Mouse (Mus musculus) ES-CJ7 (cell line): ENCODE data around the gene Sprr2a3.
A peak's percentile ranks its signal among the peaks of the same experiment; 100 is the strongest.
"Not testable (repeated sequence)": the region's sequence is repeated elsewhere in the genome, so short reads cannot be mapped to it uniquely, and the experiment has no call there.

Experiments
- DNase-seq: peaks from one replicate; pipeline ENCODE4 v3.0.0; 2011; ENCODE audit warnings: low read depth, low spot score

The Sprr2a3 gene

DNA sequence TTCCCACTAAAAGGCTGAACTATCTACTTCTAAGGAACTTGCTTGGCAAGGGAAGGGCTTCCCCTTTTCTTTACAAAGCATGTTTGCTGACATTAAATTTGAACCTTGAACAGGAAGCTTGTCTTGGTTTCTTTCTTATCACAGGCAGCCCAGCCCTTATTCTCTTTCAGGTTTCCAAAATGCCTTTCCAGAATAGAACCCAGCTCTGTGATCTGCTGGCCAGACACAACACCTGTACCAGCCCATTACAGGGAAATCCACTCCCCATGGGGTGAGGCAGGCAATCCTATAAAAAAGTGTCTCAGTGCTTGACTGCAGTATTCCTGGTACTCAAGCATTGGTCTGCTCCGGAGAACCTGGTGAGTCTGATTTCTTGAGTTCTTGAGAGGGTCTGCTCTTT is at the start of gene Sprr2a3:
Gene Sprr2a3 (plus strand): TSS at position 317 of the 400 bp plus-strand sequence.
- not testable (repeated sequence) for DNase-seq

DNA sequence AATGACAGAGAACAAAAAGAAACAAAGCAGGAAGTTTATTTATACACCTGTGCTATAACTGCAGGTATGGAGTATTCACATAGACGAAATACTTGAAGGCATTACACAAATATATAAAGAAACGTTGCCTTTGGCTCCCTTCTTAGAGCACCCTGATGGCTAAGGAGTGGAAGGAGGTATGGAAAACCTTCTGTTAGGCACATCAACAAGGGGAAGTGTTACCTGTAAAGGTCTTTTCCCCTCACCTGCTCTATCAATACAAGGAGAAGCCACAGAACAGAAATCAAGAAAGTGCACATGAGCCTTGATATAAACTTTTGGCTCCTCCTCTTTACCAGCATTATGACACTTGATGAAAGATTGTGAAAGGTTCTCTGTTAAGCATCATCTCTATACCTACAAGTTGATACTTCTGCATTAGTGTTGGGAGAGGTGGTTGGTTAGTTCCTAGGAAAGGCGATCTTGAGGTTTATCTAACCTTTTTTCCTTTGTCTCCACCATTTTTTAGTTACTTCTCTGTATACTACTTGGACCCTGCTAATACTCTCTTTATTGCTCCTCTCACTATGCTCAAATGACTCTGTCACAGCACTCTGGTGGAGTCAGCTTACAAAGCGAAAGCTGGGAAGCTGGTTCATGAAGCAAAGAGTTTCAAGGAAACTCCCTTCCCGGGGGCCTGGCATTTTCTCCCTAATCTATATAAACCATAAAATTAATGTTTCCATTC is 48.6 kb upstream of the Sprr2a3 start:
- DNase-seq = not testable (repeated sequence)

- not testable (repeated sequence) for DNase-seq
Observed at GRCm38 (mm10) chr3:92238736-92239135, 46.5 kb upstream of the Sprr2a3 start.

GRCm38 (mm10) chr3:92239197-92239596 is 46.0 kb upstream of the Sprr2a3 start:
- DNase-seq = not testable (repeated sequence)

- DNase-seq = not testable (repeated sequence)
Observed at GRCm38 (mm10) chr3:92244833-92245232, 40.4 kb upstream of the Sprr2a3 start.

- DNase-seq = not testable (repeated sequence)
Observed at GRCm38 (mm10) chr3:92246245-92246644, 39.0 kb upstream of the Sprr2a3 start.

DNA sequence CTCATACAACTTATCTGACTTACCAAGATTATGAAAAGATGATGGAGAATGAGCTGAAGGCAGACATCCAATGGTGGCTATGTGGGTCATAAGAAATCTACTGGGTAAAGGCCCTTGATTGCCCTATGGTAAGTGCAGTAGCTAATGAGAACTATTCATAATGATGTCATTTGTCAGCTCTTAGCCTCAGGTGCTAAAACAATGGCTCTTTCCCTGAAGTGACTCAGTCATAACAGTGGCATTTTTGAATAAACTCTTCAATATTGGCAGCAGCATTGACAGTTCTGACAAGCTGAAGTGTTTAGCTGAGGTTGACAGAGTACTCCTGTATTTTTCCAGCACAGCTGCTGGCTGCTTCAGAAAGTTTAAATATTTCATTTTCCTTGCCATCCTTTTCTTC is 36.7 kb upstream of the Sprr2a3 start:
- DNase-seq = not testable (repeated sequence)

- DNase-seq = not testable (repeated sequence)
Observed at GRCm38 (mm10) chr3:92250450-92250849, 34.8 kb upstream of the Sprr2a3 start.

GRCm38 (mm10) chr3:92253860-92254259 is 31.4 kb upstream of the Sprr2a3 start:
- not testable (repeated sequence) for DNase-seq

DNA sequence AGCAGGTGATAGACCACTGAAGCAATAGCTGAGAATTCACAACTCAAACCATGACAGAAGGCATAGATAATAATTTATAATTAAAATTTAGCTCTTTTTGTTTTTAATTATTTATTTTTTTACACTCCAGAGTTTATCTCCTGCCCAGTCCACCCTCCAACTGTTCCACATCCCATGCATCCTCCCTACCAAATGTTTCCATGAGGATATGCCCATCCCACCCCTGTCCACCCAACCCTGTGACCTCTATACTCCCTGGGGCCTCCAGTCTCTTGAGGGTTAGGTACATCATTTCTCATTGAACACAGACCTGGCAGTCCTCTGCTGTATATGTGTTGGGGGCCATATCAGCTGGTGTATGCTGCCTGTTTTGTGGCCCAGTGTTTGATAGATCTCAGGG is 26.7 kb upstream of the Sprr2a3 start:
- not testable (repeated sequence) for DNase-seq

DNA sequence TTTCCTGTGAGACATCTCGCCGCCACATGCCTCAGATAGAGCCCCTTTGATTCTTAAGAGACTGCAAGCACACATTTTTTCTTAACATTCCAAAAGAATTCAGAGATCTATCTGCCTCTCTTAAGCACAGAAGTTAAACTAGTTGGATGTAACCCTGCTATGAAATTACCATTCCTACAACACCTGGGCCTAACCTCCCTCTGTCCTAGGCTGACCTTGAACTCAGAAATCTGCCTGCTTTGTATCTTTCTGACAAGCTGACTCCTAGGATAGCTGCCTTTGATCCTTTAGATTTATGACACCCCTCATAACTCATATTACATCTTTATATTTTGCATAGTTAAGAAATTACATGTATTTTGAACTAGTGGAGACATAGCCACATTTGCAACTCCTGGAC is 21.8 kb upstream of the Sprr2a3 start:
- DNase-seq = not testable (repeated sequence)

- DNase-seq = not testable (repeated sequence)
Observed at GRCm38 (mm10) chr3:92271414-92271985, 13.7 kb upstream of the Sprr2a3 start.

- DNase-seq = not testable (repeated sequence)
Observed at GRCm38 (mm10) chr3:92273504-92273903, 11.7 kb upstream of the Sprr2a3 start.

GRCm38 (mm10) chr3:92274018-92274417 is 11.2 kb upstream of the Sprr2a3 start:
- DNase-seq = not testable (repeated sequence)

- DNase-seq = not testable (repeated sequence)
Observed at GRCm38 (mm10) chr3:92279663-92280062, 5.6 kb upstream of the Sprr2a3 start.

DNA sequence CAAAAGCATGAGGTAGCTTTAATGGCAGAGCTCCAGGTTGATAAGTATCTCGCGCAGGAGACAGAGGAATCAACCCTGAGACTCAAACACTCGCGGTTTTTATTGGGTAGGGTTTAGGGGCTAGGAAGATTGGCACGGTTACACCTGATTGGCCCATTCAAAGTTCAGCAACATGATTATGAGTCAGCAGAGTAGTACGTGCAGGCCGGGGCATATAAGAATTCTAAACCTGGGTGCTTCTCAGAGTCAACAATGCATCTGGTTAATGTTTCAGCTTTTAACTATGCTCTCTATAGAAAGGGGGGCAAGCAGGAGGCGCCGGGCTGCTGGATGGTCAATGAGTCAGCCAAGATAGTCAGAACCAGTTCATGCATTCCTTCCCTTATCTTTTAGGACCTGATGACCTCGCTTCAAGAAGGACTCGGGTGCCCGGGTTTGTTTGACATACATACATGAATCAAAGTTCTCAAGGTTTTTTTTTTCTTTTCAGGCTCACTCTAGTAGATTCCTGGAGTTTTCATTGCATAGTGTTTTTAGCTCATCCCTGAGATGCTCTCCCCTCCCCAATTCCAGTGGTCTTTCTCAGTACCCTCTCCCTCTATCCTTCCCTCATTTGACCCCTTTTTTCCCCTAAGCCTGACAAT is 4.1 kb upstream of the Sprr2a3 start:
- not testable (repeated sequence) for DNase-seq

GRCm38 (mm10) chr3:92288489-92288888 is 3.3 kb downstream of the Sprr2a3 start:
- not testable (repeated sequence) for DNase-seq

DNA sequence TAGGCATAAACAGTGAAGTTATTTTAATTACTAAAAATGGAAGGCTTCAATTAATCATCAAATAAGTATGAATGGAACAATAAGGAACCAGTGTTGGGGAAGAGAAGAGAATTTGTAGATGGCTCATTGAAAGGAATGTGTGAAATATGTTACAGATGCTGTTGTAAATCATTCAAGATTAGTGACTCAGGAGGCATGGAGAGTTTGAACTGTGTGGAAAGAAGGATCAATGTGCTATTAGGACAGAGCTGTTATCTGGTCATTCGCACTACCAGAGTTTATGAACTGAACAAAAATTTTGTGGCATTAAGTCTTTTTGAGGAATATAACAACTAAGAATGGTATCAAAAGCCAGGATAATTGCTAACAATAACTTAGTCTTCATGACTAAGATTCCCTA is 22.2 kb downstream of the Sprr2a3 start:
- no peak for DNase-seq

GRCm38 (mm10) chr3:92316320-92316719 is 31.1 kb downstream of the Sprr2a3 start, which contains the start of gene Sprr2b:
Sprr2b (plus strand) TSS chr3:92316620.
- peak; percentile 3 for DNase-seq

GRCm38 (mm10) chr3:92317384-92317783 is 32.2 kb downstream of the Sprr2a3 start:
- DNase-seq = no peak

DNA sequence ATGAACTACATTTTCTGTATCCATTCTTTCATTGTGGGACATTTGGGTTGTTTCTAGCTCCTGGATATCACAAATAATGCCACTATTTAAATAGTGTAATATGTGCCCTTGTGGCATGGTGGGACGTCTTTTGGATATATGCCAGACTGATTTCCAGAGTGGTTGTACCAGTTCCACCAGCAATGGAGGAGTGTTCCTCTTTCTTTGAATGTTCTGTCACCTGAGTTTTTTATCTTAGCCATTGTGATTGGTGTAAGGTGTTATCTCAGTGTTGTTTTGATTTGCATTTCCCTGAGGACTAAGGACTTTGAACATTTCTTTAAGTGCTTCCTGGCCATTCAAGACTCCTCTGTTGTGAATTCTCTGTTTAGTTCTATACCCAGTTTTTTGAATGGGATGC is 51.1 kb downstream of the Sprr2a3 start:
- DNase-seq = no peak

DNA sequence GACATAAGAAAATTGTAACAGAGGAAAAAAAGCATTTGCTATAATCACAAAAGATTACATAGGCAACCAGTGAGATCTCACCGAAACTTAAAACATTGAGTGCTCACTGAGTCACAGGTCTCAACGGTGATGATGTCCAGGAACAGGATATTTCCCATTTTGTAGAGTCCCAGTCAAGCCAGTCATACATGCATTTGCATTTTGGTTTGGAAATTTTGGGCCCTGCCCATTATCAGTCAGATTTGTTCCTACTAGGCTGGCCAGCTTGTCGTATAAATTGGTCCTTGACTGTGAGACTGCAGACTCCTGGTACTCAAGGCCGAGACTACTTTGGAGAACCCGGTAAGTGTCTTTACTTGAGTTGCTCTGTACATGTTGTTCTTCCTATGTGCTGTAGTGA is 53.6 kb downstream of the Sprr2a3 start, which contains the start of gene Sprr2d:
Gene Sprr2d (plus strand): TSS at position 301 of the 400 bp plus-strand sequence.
- DNase-seq = no peak
